Mouse (Mus musculus) liver, adult (tissue): ENCODE results near the gene Exoc4.

Source experiments
- GATA4 ChIP-seq: IDR thresholded peaks from 2 replicates; pipeline ENCODE4 v1.6.1; 2014; ENCODE audit warnings: mild to moderate bottlenecking, low read length; ENCODE audit not compliant: insufficient replicate concordance

The Exoc4 gene

GRCm38 (mm10) chr6:33724596-33724995 lies 475.7 kb downstream of the Exoc4 start:
- TF ChIP-seq GATA4, result no peak

- TF ChIP-seq GATA4, result no peak
These were observed 478.4 kb downstream of the Exoc4 start for GRCm38 (mm10) chr6:33727271-33727670.

GRCm38 (mm10) chr6:33732214-33732613 lies 483.3 kb downstream of the Exoc4 start:
- no peak for TF ChIP-seq GATA4

DNA sequence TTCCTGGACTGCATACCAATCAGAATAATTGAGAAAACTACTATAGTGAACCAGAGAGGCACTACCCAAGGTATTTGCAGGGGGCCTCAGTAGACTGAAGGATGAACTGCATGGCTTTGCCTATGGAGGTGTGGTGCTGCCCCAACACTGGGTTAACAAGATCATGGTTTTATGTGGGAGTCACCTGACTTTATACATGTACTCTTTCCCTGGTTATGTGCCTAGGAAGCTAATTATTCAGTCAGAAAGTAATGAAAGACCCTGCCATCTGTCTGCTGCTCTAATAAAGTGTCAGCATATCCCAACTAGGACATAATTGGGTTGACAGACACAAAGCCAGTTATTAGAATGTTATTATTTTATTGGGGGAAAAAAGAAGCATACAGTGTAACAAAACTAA lies 484.7 kb downstream of the Exoc4 start:
- no peak for TF ChIP-seq GATA4

DNA sequence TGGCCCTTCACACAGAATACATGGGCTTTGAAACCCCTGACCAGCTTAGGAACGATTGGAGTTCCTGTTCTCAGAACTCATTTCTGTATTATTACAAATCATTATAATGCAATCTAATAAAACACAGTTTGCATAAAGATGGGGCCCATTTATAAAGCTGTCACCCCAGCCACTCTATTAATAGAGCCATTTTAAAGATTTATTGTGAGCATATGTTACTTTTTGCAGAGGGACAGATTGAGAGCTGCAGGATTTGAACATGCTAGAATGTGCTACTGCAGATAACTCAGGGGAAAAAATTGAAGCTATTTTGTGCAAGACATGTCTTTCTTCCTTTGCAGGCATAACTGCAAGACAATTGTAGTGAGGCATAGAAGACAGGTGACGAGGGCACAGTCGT lies 485.1 kb downstream of the Exoc4 start:
- no peak for TF ChIP-seq GATA4

DNA sequence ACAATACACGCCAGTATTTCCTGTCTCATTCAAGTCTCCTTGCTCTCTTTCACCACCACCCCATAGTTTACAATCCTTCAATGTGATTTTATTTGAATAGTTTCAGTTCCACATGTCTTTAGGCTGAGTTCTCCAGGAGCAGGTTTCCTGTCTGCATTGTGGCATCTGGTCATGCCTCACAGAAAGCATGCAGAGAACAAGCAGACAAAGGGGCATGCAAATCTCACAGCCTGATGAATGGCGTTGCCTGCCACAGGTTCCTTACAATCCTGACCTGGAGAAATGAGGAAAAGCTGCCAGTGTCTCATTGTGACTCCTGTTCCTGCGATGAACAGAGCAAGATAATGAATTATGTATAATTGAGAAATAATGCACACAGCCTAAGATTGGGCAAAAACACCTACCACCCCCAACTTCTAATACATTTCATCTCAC lies 490.0 kb downstream of the Exoc4 start:
- no peak for TF ChIP-seq GATA4

- TF ChIP-seq GATA4, result no peak
These were observed 490.4 kb downstream of the Exoc4 start for GRCm38 (mm10) chr6:33739304-33739703.

- no peak for TF ChIP-seq GATA4
These were observed 507.1 kb downstream of the Exoc4 start for GRCm38 (mm10) chr6:33755976-33756375.

- TF ChIP-seq GATA4, result no peak
These were observed 512.7 kb downstream of the Exoc4 start for GRCm38 (mm10) chr6:33761557-33761956.

- no peak for TF ChIP-seq GATA4
These were observed 514.4 kb downstream of the Exoc4 start for GRCm38 (mm10) chr6:33763245-33763644.

GRCm38 (mm10) chr6:33763970-33764369 lies 515.1 kb downstream of the Exoc4 start:
- no peak for TF ChIP-seq GATA4

GRCm38 (mm10) chr6:33769251-33769650 lies 520.4 kb downstream of the Exoc4 start:
- TF ChIP-seq GATA4, result no peak

DNA sequence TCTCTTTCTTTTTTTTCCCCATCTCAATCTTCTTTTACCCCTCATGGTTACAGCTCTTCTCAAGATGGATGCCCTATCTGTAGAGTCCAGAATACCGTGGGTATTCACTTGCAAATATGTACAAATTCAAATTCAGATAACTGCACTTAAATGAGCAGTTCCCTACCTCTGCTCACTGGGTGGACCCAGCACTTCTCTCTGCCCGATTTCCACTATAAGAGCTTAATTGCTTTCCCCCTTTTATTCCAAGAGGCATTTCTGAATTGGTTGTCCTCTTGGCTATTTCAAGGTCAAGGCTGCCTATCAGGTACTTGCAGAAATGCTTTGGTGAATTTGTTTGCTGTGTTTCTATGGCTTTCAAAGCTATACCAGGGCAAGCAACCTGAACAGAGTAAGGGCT lies 521.1 kb downstream of the Exoc4 start:
- no peak for TF ChIP-seq GATA4

- no peak for TF ChIP-seq GATA4
These were observed 523.8 kb downstream of the Exoc4 start for GRCm38 (mm10) chr6:33772551-33773315.

DNA sequence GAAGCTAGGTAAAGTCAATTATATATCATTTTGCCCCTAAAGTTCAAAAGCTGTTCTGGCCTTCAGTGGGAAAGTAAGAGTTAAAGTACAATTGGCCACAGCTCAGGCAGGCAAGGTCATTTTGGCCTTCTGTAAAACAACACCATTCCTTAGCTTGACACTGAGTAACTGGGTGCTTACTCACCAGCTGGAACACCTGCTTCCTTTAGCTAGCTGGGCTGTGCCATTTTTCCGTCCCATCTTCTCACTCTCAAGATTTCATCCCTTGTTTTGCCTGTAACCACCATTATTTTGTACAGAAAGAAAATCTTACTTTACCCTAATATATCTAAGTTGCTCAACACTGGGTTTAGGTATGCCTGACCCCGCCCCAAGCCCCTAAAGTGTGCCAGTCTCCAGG lies 543.7 kb downstream of the Exoc4 start:
- no peak for TF ChIP-seq GATA4

GRCm38 (mm10) chr6:33801254-33801653 lies 552.4 kb downstream of the Exoc4 start:
- TF ChIP-seq GATA4, result no peak

- TF ChIP-seq GATA4, result no peak
These were observed 554.7 kb downstream of the Exoc4 start for GRCm38 (mm10) chr6:33803481-33804098.
